Mouse (Mus musculus) hindbrain, embryonic 11.5 days (tissue): Measurements from ENCODE around the gene Dbn1. TPM values are rescaled to one million over a fixed set of nuclear protein-coding genes. Genes with fewer than 3 reads are reported as not detected.

ENCODE experiments used
- ATAC-seq: fragments of 200-750 bp; cut with Nextera tagmentation; 2 replicates; pipeline ENCODE4 v1.8.0; 2017; ENCODE audit warnings: mild to moderate bottlenecking, moderate TSS enrichment, moderate library complexity; ENCODE audit not compliant: low FRiP score
- DNase-seq: peaks from one replicate; pipeline ENCODE4 v3.0.0-alpha.2; 2015; ENCODE audit warnings: low spot score
- H3K27ac ChIP-seq: fragments of 300-500 bp; sonication (generic); 2 replicates; pipeline ENCODE4 v1.5.1; 2014; ENCODE audit warnings: mild to moderate bottlenecking, low read depth, low read length
- H3K27me3 ChIP-seq: fragments of 300-500 bp; sonication (generic); 2 replicates; pipeline ENCODE4 v1.6.1; 2014; ENCODE audit warnings: mild to moderate bottlenecking, low read length, moderate library complexity, mixed read lengths; ENCODE audit not compliant: control insufficient read depth, insufficient read depth
- H3K36me3 ChIP-seq: fragments of 300-500 bp; sonication (generic); 2 replicates; pipeline ENCODE4 v1.6.1; 2014; ENCODE audit warnings: mild to moderate bottlenecking, low read length, moderate library complexity, mixed read lengths; ENCODE audit not compliant: control insufficient read depth, insufficient read depth
- H3K4me1 ChIP-seq: fragments of 300-500 bp; sonication (generic); replicated peaks from 2 replicates; pipeline ENCODE4 v1.6.1; 2014; ENCODE audit warnings: low read length, mixed read lengths; ENCODE audit not compliant: control insufficient read depth, insufficient read depth
- H3K4me2 ChIP-seq: fragments of 300-500 bp; sonication (generic); replicated peaks from 2 replicates; pipeline ENCODE4 v1.6.1; 2014; ENCODE audit warnings: mild to moderate bottlenecking, low read depth, low read length
- H3K4me3 ChIP-seq: fragments of 300-500 bp; sonication (generic); 2 replicates; pipeline ENCODE4 v1.5.1; 2014; ENCODE audit warnings: low read depth, low read length
- H3K9ac ChIP-seq: fragments of 300-500 bp; sonication (generic); 2 replicates; pipeline ENCODE4 v1.6.1; 2014; ENCODE audit warnings: low read depth, low read length
- H3K9me3 ChIP-seq: fragments of 300-500 bp; sonication (generic); 2 replicates; pipeline ENCODE4 v1.6.1; 2016; ENCODE audit warnings: low read length; ENCODE audit not compliant: control insufficient read depth
- WGBS: fragments of 180-500 bp; shearing (Covaris S2); extraction: QIAGEN DNeasy Blood & Tissue Kit; methylation state at CpG from one replicate; pipeline ENCODE4 v1.1.7; 2014; 5-methylcytosine and 5-hydroxymethylcytosine counted together
- polyA plus RNA-seq: library from polyadenylated mRNA; unstranded; fragments of >200 nt; fragmentation: Nextera tagmentation; extraction: Ambion mirVana; gene quantifications from 2 replicates; pipeline ENCODE4 v1.2.1, GENCODE M21; 2014

Dbn1 gene
- 277 and 314 TPM in 2 replicates for polyA plus RNA-seq

- Histone ChIP-seq H3K4me1 (peaks cover 26% of the 10 kb centered on the region), H3K36me3 (0 out of 2 replicates have a peak, but pooled peaks cover 2% of the 10 kb centered on the region), H3K4me2 (peak within 1 kb of the TSS; percentile 96), H3K9ac (peak within 1 kb of the TSS; percentile 100), H3K9me3 (no peaks in the 10 kb centered on the region), H3K27me3 (no peaks in the 10 kb centered on the region), H3K4me3 (peak within 1 kb of the TSS; percentile 99), H3K27ac (peak within 1 kb of the TSS; percentile 99)
- WGBS = 1% methylated on average over 45 of the region's 83 CpGs
- peak; percentile 84 for ATAC-seq
- peak; percentile 87 for DNase-seq
Observed at GRCm38 (mm10) chr13:55487578-55488498, at the start of gene Dbn1. Gene Dbn1, minus strand, starts transcription at chr13:55488111.

DNA sequence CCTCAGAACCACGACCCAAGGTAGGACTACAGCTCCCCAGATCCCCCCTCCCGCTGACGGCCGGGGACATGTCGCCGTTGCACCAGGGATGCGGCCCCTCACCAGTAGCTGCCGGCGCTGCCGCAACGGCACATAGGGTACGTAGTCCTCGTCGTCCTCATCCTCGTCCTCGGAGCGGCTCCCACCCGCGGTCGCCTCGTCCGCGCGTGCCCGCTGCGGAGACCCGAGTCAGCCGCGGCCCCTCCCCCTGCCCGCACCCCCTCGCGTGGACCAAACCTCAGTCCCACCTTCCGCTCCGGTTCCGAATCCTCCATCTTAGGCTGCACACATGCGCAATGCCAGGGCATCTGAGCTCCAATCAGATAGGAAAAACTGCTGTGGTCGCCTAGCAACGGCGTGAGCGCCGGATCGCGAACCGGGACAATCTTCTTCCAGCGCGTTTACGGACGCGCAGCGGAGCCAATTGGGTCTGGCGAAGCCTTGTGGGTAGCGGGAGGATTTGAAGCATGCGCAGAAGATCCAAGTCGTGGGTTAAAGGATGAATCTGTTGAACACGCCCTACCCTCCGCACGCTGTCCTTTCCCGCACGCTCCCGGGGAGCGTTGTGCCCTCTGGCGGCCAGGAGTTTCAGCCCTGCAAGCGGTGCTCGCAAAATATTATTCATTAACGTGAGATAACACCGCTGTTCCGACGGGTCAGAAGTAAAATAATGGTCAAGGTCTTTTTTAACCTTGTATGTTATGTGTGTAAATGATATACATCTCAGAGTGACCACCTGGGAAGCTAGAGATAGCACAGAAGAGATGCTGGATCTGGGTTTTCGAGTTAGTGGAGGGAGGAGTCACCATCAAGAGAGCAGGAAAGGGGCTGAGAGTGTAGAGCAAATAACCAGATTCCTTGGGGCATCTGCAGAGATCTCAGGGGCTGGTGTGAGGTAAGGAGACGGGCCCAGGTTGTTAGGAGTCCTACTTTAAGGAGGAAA lies 48.6 kb upstream of the Dbn1 start, which contains the start of gene Ddx41:
Gene Ddx41, minus strand, starts transcription at position 465 of the 982 bp plus-strand sequence.
- ATAC-seq = peak; percentile 98
- peak within 1 kb of the TSS; percentile 80 for H3K4me3 ChIP-seq
- peak within 1 kb of the TSS; percentile 87 for H3K4me2 ChIP-seq
- peak; percentile 98 for DNase-seq
- H3K36me3 ChIP-seq = peaks cover 12% of the 10 kb centered on the region
- no peaks in the 10 kb centered on the region for H3K27me3 ChIP-seq
- H3K4me1 ChIP-seq = peaks cover 5% of the 10 kb centered on the region; the same call in 1 of the 2 replicates
- WGBS = 1% methylated on average over 70 of the region's 70 CpGs
- no peaks in the 10 kb centered on the region for H3K9me3 ChIP-seq
- H3K9ac ChIP-seq = peak within 1 kb of the TSS; percentile 78
- H3K27ac ChIP-seq = peak within 1 kb of the TSS; percentile 40; the same call in 1 of the 2 replicates

- H3K9ac ChIP-seq = peak overlapping the region; percentile 78
- H3K4me3 ChIP-seq = peak overlapping the region; percentile 80
- peaks cover 9% of the 10 kb centered on the region for H3K36me3 ChIP-seq
- peak overlapping the region; percentile 87 for H3K4me2 ChIP-seq
- no peaks in the 10 kb centered on the region for H3K9me3 ChIP-seq
- no peak overlapping the region; the same call in 1 of the 2 replicates for H3K27ac ChIP-seq
- peak; percentile 22 for ATAC-seq
- WGBS = 17% methylated on average over 17 of the region's 17 CpGs
- no peak for DNase-seq
- no peaks in the 10 kb centered on the region for H3K27me3 ChIP-seq
- H3K4me1 ChIP-seq = peaks cover 5% of the 10 kb centered on the region; the same call in 1 of the 2 replicates
Observed at GRCm38 (mm10) chr13:55535796-55536193, 47.9 kb upstream of the Dbn1 start.

DNA sequence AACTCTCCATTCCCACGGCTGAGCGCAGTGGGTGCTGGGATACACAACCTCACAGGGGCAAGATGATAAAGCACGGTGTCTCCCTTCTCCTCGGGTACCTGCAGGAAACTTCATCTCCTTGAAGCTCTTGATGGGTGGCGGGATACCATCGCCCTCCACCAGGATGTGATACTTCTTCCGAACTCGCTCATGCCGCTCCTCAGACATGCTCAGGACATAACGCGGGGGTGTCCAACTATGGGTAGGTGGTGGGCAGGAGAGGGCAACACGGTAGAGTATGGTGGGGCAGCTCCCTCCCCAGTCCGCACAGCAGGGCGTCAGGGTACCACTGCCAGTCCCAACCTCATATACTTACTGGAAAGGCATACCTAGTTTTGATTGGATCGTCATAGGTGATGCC lies 47.3 kb upstream of the Dbn1 start:
- Histone ChIP-seq H3K4me1 (peaks cover 5% of the 10 kb centered on the region; the same call in 1 of the 2 replicates), H3K4me2 (peak overlapping the region; percentile 87; the same call in 1 of the 2 replicates), H3K27ac (no peak overlapping the region), H3K9me3 (no peaks in the 10 kb centered on the region), H3K4me3 (peak overlapping the region; percentile 80; the same call in 1 of the 2 replicates), H3K27me3 (no peaks in the 10 kb centered on the region), H3K9ac (peak overlapping the region; percentile 78; the same call in 1 of the 2 replicates), H3K36me3 (peaks cover 14% of the 10 kb centered on the region)
- no peak for ATAC-seq
- WGBS = 92% methylated on average over 15 of the region's 15 CpGs
- no peak for DNase-seq

GRCm38 (mm10) chr13:55529198-55529915 lies 41.4 kb upstream of the Dbn1 start, which contains the start of gene Dok3:
Gene Dok3, minus strand, starts transcription at chr13:55529296.
- H3K4me1 ChIP-seq = no peaks in the 10 kb centered on the region
- H3K36me3 ChIP-seq = peaks cover 24% of the 10 kb centered on the region
- no peaks in the 10 kb centered on the region for H3K27me3 ChIP-seq
- ATAC-seq (no peak), DNase-seq (no peak)
- H3K9me3 ChIP-seq = no peaks in the 10 kb centered on the region
- no peak within 1 kb of the TSS; the same call in 1 of the 2 replicates for H3K27ac ChIP-seq
- no peak within 1 kb of the TSS for H3K9ac ChIP-seq
- H3K4me2 ChIP-seq = no peak within 1 kb of the TSS
- 88% methylated on average over 8 of the region's 8 CpGs for WGBS
- H3K4me3 ChIP-seq = no peak within 1 kb of the TSS

DNA sequence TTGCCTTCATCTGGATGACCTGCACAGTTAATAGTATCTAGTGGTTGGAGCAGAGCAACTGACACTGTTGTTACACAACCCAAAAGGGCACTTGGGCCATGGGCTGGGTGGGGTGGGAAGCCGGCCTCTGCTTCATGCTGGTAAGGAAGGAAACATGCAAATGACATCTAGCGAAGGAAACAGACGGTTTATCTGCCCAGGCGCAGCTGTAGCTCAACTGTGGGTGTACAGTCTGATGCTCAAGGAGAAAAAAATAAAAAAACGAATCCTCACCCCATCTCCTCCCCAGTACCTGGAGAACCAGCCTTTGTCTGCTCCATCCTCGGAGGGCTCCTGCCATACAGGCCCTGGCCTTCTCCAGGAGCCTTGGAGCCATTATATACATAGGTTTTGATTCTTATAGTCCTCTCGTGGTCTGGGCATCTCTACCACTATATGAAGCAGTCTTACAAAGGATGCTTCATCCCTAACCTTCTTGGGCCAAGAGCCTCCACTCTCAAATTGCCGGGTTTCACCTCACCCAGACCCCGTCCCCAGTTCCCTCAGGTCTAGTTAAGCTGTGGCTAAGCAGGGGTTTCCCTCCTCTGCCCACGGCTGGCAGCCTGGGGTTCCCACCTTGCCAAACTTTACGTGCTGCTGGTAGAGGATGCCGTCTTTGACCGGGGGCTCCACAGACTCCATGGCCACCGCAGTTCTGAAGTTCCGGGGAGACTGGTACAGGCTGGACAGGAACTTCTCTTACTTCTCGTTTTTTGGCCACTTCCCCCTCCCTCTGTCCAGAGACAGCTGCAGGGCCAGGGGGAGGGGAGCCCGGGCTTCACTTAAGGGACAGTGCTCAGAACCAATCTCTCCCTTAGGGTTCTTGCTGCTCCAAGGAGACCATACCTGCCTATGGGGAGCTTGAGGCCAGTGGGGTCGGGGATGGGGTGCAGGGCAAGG lies 40.2 kb upstream of the Dbn1 start:
- H3K4me1 ChIP-seq = no peaks in the 10 kb centered on the region
- ATAC-seq = no peak
- WGBS = 83% methylated on average over 18 of the region's 18 CpGs
- no peak overlapping the region for H3K9ac ChIP-seq
- no peak for DNase-seq
- H3K27me3 ChIP-seq = no peaks in the 10 kb centered on the region
- no peak overlapping the region for H3K4me3 ChIP-seq
- peaks cover 19% of the 10 kb centered on the region for H3K36me3 ChIP-seq
- H3K27ac ChIP-seq = no peak overlapping the region; the same call in 1 of the 2 replicates
- no peak overlapping the region for H3K4me2 ChIP-seq
- H3K9me3 ChIP-seq = no peaks in the 10 kb centered on the region

DNA sequence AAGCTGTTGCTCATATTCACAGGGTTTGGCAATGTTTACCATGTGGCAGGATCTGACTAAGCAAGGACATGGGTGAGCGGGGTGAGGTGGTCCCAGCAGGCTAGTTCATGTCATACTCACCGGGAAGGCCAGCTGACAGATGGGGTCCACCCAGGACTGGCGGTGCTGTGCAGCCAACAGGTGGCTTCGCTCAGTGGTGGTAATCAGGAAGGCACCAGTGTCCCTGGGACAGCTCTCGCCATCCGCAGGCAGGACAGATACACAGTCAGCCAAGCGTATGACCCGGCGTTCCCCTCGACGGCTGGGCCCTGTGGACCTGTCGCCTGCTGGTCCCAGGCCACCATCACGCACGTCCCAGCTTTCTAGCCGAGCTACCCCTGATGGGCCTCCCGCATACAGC lies 39.3 kb upstream of the Dbn1 start:
- no peak for DNase-seq
- 0 out of 2 replicates have a peak overlapping the region, but pooled peaks have one; percentile 24 for H3K27ac ChIP-seq
- H3K27me3 ChIP-seq = no peaks in the 10 kb centered on the region
- 88% methylated on average over 16 of the region's 16 CpGs for WGBS
- no peaks in the 10 kb centered on the region for H3K4me1 ChIP-seq
- H3K9me3 ChIP-seq = no peaks in the 10 kb centered on the region
- ATAC-seq = no peak
- H3K9ac ChIP-seq = no peak overlapping the region
- peaks cover 19% of the 10 kb centered on the region for H3K36me3 ChIP-seq
- H3K4me2 ChIP-seq = no peak overlapping the region
- H3K4me3 ChIP-seq = no peak overlapping the region
